Mouse (Mus musculus) stomach, embryonic 15.5 days (tissue): Measurements from ENCODE around the gene Rpl18a. TPM values are rescaled to one million over a fixed set of nuclear protein-coding genes. Genes with fewer than 3 reads are reported as not detected.

Experiments used
- ATAC-seq: fragments of 200-750 bp; cut with Nextera tagmentation; 2 replicates; pipeline ENCODE4 v1.8.0; 2017; ENCODE audit warnings: low read depth, moderate number of reproducible peaks, moderate TSS enrichment; ENCODE audit not compliant: insufficient read depth, low FRiP score
- H3K27ac ChIP-seq: fragments of 300-500 bp; sonication (generic); 2 replicates; pipeline ENCODE4 v1.5.1; 2015; ENCODE audit warnings: mild to moderate bottlenecking, inconsistent platforms
- H3K27me3 ChIP-seq: fragments of 300-500 bp; sonication (generic); replicated peaks from 2 replicates; pipeline ENCODE4 v1.6.1; 2015; ENCODE audit warnings: inconsistent platforms
- H3K36me3 ChIP-seq: fragments of 300-500 bp; sonication (generic); 2 replicates; pipeline ENCODE4 v1.6.1; 2015; ENCODE audit warnings: inconsistent platforms
- H3K4me1 ChIP-seq: fragments of 300-500 bp; sonication (generic); 2 replicates; pipeline ENCODE4 v1.6.1; 2015; ENCODE audit warnings: inconsistent platforms
- H3K4me2 ChIP-seq: fragments of 300-500 bp; sonication (generic); 2 replicates; pipeline ENCODE4 v1.6.1; 2015; ENCODE audit warnings: mild to moderate bottlenecking, inconsistent platforms
- H3K4me3 ChIP-seq: fragments of 300-500 bp; sonication (generic); replicated peaks from 2 replicates; pipeline ENCODE4 v1.5.1; 2015; ENCODE audit warnings: inconsistent platforms
- H3K9ac ChIP-seq: fragments of 300-500 bp; sonication (generic); 2 replicates; pipeline ENCODE4 v1.6.1; 2015; ENCODE audit warnings: inconsistent platforms
- H3K9me3 ChIP-seq: fragments of 300-500 bp; sonication (generic); 2 replicates; pipeline ENCODE4 v1.6.1; 2016; ENCODE audit warnings: inconsistent platforms
- WGBS: fragments of 180-500 bp; shearing (Covaris S2); methylation state at CpG from one replicate; pipeline ENCODE4 v1.1.7; 2015; 5-methylcytosine and 5-hydroxymethylcytosine counted together
- polyA plus RNA-seq: library from polyadenylated mRNA; unstranded; fragments of >200 nt; fragmentation: Nextera tagmentation; extraction: Ambion mirVana; gene quantifications from 2 replicates; pipeline ENCODE4 v1.2.1, GENCODE M21; 2015

Gene Rpl18a
- 3,920 and 3,932 TPM in 2 replicates for polyA plus RNA-seq

GRCm38 (mm10) chr8:70897021-70897680, at the start of gene Rpl18a:
TSS of gene Rpl18a (minus strand) at chr8:70897412.
- peak within 1 kb of the TSS; percentile 89 for H3K4me3 ChIP-seq
- WGBS: under 1% methylated on average over 60 of the region's 60 CpGs
- H3K9ac ChIP-seq: peak within 1 kb of the TSS; percentile 97
- no peaks in the 10 kb centered on the region for H3K9me3 ChIP-seq
- ATAC-seq: peak; percentile 99
- H3K4me1 ChIP-seq: peaks cover 21% of the 10 kb centered on the region
- peaks cover 17% of the 10 kb centered on the region for H3K36me3 ChIP-seq
- peak within 1 kb of the TSS; percentile 88 for H3K4me2 ChIP-seq
- H3K27ac ChIP-seq: peak within 1 kb of the TSS; percentile 91
- H3K27me3 ChIP-seq: peaks cover 16% of the 10 kb centered on the region

- ATAC-seq: no peak
- no peaks in the 10 kb centered on the region for H3K4me1 ChIP-seq
- H3K4me3 ChIP-seq: no peak overlapping the region
- WGBS: 18% methylated on average over 1 of the region's 1 CpGs
- no peak overlapping the region for H3K27ac ChIP-seq
- no peaks in the 10 kb centered on the region for H3K9me3 ChIP-seq
- H3K4me2 ChIP-seq: no peak overlapping the region
- no peak overlapping the region for H3K9ac ChIP-seq
- no peaks in the 10 kb centered on the region for H3K27me3 ChIP-seq
- no peaks in the 10 kb centered on the region for H3K36me3 ChIP-seq
Measured at GRCm38 (mm10) chr8:70943187-70943586, 46.0 kb upstream of the Rpl18a start.

- 60% methylated on average over 2 of the region's 2 CpGs for WGBS
Measured at GRCm38 (mm10) chr8:70941478-70941877, 44.3 kb upstream of the Rpl18a start.

GRCm38 (mm10) chr8:70937200-70937599, 40.0 kb upstream of the Rpl18a start:
- Histone ChIP-seq H3K27ac (no peak overlapping the region), H3K9ac (no peak overlapping the region), H3K36me3 (no peaks in the 10 kb centered on the region), H3K9me3 (no peaks in the 10 kb centered on the region), H3K4me1 (no peaks in the 10 kb centered on the region), H3K27me3 (no peaks in the 10 kb centered on the region), H3K4me2 (no peak overlapping the region), H3K4me3 (no peak overlapping the region)
- no peak for ATAC-seq
- 83% methylated on average over 6 of the region's 6 CpGs for WGBS

More at GRCm38 (mm10) chr8:70941478-70941877, 44.3 kb upstream of the Rpl18a start:
- Histone ChIP-seq H3K4me2 (no peak overlapping the region), H3K36me3 (no peaks in the 10 kb centered on the region), H3K4me3 (no peak overlapping the region), H3K27me3 (no peaks in the 10 kb centered on the region), H3K9me3 (no peaks in the 10 kb centered on the region), H3K4me1 (no peaks in the 10 kb centered on the region), H3K27ac (no peak overlapping the region), H3K9ac (no peak overlapping the region)
- no peak for ATAC-seq

- H3K4me2 ChIP-seq: no peak overlapping the region
- no peaks in the 10 kb centered on the region for H3K36me3 ChIP-seq
- H3K27ac ChIP-seq: no peak overlapping the region
- no peak for ATAC-seq
- no peaks in the 10 kb centered on the region for H3K4me1 ChIP-seq
- H3K9me3 ChIP-seq: no peaks in the 10 kb centered on the region
- no peaks in the 10 kb centered on the region for H3K27me3 ChIP-seq
- WGBS: 54% methylated on average over 7 of the region's 7 CpGs
- no peak overlapping the region for H3K9ac ChIP-seq
- H3K4me3 ChIP-seq: no peak overlapping the region
Measured at GRCm38 (mm10) chr8:70934786-70935185, 37.6 kb upstream of the Rpl18a start.

- no peaks in the 10 kb centered on the region for H3K36me3 ChIP-seq
- H3K9me3 ChIP-seq: no peaks in the 10 kb centered on the region
- no peak overlapping the region for H3K4me3 ChIP-seq
- no peak overlapping the region for H3K27ac ChIP-seq
- H3K4me2 ChIP-seq: no peak overlapping the region
- peak; percentile 37; the same call in 1 of the 2 replicates for ATAC-seq
- no peaks in the 10 kb centered on the region for H3K27me3 ChIP-seq
- H3K9ac ChIP-seq: no peak overlapping the region
- WGBS: 73% methylated on average over 4 of the region's 4 CpGs
- H3K4me1 ChIP-seq: no peaks in the 10 kb centered on the region
Measured at GRCm38 (mm10) chr8:70933036-70933435, 35.8 kb upstream of the Rpl18a start.

GRCm38 (mm10) chr8:70931731-70932130, 34.5 kb upstream of the Rpl18a start:
- H3K4me1 ChIP-seq: no peaks in the 10 kb centered on the region
- no peak overlapping the region for H3K9ac ChIP-seq
- no peaks in the 10 kb centered on the region for H3K9me3 ChIP-seq
- WGBS: 87% methylated on average over 11 of the region's 11 CpGs
- H3K4me3 ChIP-seq: no peak overlapping the region
- ATAC-seq: no peak
- no peak overlapping the region for H3K4me2 ChIP-seq
- no peak overlapping the region for H3K27ac ChIP-seq
- no peaks in the 10 kb centered on the region for H3K36me3 ChIP-seq
- no peaks in the 10 kb centered on the region for H3K27me3 ChIP-seq

- WGBS: 69% methylated on average over 5 of the region's 5 CpGs
- no peaks in the 10 kb centered on the region for H3K4me1 ChIP-seq
- no peaks in the 10 kb centered on the region for H3K36me3 ChIP-seq
- no peaks in the 10 kb centered on the region for H3K9me3 ChIP-seq
- H3K27me3 ChIP-seq: no peaks in the 10 kb centered on the region
- no peak overlapping the region for H3K4me2 ChIP-seq
- no peak overlapping the region for H3K9ac ChIP-seq
- no peak overlapping the region for H3K27ac ChIP-seq
- H3K4me3 ChIP-seq: no peak overlapping the region
- no peak for ATAC-seq
Measured at GRCm38 (mm10) chr8:70928778-70929322, 31.6 kb upstream of the Rpl18a start.

- no peaks in the 10 kb centered on the region for H3K9me3 ChIP-seq
- H3K27me3 ChIP-seq: no peaks in the 10 kb centered on the region
- ATAC-seq: no peak
- H3K4me1 ChIP-seq: no peaks in the 10 kb centered on the region
- no peaks in the 10 kb centered on the region for H3K36me3 ChIP-seq
- 78% methylated on average over 3 of the region's 3 CpGs for WGBS
- no peak overlapping the region for H3K27ac ChIP-seq
- no peak overlapping the region for H3K4me3 ChIP-seq
- H3K9ac ChIP-seq: no peak overlapping the region
- H3K4me2 ChIP-seq: no peak overlapping the region
Measured at GRCm38 (mm10) chr8:70928096-70928495, 30.9 kb upstream of the Rpl18a start.

- no peak overlapping the region for H3K4me2 ChIP-seq
- H3K4me3 ChIP-seq: no peak overlapping the region
- no peak for ATAC-seq
- no peaks in the 10 kb centered on the region for H3K27me3 ChIP-seq
- H3K27ac ChIP-seq: no peak overlapping the region
- H3K9ac ChIP-seq: no peak overlapping the region
- H3K4me1 ChIP-seq: no peaks in the 10 kb centered on the region
- H3K36me3 ChIP-seq: no peaks in the 10 kb centered on the region
- WGBS: 86% methylated on average over 5 of the region's 5 CpGs
- H3K9me3 ChIP-seq: no peaks in the 10 kb centered on the region
Measured at GRCm38 (mm10) chr8:70926396-70926795, 29.2 kb upstream of the Rpl18a start.

- no peak for ATAC-seq
- WGBS: 92% methylated on average over 4 of the region's 4 CpGs
Measured at GRCm38 (mm10) chr8:70925754-70926153, 28.5 kb upstream of the Rpl18a start.

GRCm38 (mm10) chr8:70924151-70924550, 26.9 kb upstream of the Rpl18a start:
- no peaks in the 10 kb centered on the region for H3K4me1 ChIP-seq
- ATAC-seq: no peak
- no peak overlapping the region for H3K4me3 ChIP-seq
- H3K4me2 ChIP-seq: no peak overlapping the region
- 87% methylated on average over 4 of the region's 4 CpGs for WGBS
- no peak overlapping the region for H3K9ac ChIP-seq
- H3K9me3 ChIP-seq: no peaks in the 10 kb centered on the region
- H3K27me3 ChIP-seq: no peaks in the 10 kb centered on the region
- no peak overlapping the region for H3K27ac ChIP-seq
- no peaks in the 10 kb centered on the region for H3K36me3 ChIP-seq

More at GRCm38 (mm10) chr8:70925754-70926153, 28.5 kb upstream of the Rpl18a start:
- no peaks in the 10 kb centered on the region for H3K4me1 ChIP-seq
- no peaks in the 10 kb centered on the region for H3K27me3 ChIP-seq
- no peak overlapping the region for H3K9ac ChIP-seq
- no peak overlapping the region for H3K4me3 ChIP-seq
- H3K27ac ChIP-seq: no peak overlapping the region
- no peak overlapping the region for H3K4me2 ChIP-seq
- H3K36me3 ChIP-seq: no peaks in the 10 kb centered on the region
- H3K9me3 ChIP-seq: no peaks in the 10 kb centered on the region
